Mouse (Mus musculus): ENCODE measurements around the gene Sgo1.

Gene Sgo1

DNA sequence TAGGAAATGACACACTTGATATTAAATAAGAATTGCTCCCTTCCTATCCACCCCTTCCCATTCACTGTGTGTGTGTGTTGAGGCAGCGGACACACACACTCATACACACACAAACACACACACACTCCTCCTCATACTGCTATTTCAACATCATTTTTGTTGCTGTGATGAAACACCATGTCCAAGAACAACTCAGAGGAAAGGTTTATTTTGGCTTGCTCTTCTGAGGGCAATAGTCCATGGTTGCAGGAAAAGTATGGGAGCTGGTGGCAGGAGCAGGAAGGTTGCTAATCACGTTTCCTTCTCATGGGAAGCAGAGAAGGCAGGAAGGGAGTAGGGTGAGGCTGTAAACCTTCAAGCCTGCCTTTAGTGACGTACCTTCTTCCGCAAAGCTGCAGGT lies 45.8 kb downstream of the Sgo1 start:
- DNase-seq = no peak

DNA sequence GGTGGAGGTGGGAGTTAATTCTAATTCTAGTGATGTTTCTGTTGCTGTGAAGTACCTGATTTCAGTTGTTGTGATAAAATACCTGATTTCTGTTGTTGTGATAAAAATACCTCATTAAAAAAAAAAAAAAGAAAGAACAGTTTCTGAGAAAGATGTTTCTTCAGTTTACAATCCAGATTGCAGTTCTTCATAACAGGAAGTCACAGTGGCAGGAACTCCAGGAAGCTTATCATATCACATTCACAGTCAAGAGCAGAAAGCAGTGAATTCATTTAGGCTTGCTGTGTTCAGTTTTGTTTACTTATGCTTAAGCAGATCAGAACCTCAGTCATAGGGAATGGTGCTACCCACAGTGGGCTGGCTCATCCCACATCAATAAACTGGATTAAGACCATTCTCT lies 57.8 kb downstream of the Sgo1 start:
- no peak for DNase-seq

DNA sequence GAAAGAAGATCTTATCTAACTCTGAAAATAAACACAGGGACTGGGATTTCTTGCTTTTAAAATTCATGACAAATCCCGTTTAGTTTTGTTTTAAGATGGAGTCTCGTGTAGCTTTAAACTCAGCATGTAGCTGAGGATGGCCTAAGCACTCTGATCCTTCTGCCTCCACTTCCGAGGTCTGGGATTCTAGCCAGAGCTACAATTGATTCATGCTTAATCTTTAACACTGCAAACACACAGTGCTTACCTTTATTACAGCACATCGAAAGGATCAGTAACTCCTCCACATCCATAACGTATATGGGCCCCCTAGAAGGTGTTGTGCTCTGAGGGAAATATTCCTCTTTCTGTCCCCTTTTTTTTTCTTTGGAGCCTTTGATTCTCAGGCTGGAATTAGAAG lies 61.0 kb downstream of the Sgo1 start:
- peak; percentile 7 for DNase-seq

DNA sequence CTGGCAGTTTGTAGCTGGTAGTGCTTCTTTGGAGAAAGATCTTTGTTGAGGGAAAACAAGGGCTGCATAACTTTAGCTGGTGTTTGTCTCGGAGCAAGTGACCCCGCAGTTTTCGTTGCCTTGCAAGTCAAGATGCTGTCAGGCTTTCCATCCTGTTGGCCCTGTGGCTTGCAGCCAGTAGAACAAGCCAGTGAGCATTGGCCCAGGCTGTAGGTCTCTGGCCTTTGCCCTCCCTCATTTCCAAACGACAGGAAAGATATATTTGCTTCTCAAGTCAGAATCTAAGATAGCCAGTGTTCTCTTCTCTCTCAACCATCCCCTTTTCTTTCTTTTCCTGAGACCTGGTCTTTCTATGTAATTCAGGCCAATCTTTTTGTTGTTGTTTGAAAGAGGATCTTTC lies 61.6 kb downstream of the Sgo1 start:
- peak; percentile 40 for DNase-seq

DNA sequence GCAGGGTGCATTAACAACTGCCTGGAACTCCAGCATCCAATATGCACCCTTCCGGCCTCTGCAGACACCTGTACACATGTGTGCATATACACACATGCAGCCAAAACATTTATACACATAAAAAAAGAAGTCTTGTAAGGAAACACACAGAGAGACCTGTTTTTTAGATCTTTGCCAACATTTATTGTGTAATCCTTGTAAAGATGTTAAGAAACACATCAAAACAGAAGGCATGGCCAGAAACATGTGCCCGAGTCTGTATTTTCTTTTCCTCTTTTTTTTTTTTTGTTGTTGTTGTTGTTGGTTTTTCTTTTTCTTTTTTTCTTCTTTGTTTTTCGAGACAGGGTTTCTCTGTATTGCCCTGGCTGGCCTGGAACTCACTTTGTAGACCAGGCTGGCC lies 63.0 kb downstream of the Sgo1 start:
- DNase-seq = no peak
